15 mouse cellular contexts compared by ENCODE assay signal in the genomic region with DNA sequence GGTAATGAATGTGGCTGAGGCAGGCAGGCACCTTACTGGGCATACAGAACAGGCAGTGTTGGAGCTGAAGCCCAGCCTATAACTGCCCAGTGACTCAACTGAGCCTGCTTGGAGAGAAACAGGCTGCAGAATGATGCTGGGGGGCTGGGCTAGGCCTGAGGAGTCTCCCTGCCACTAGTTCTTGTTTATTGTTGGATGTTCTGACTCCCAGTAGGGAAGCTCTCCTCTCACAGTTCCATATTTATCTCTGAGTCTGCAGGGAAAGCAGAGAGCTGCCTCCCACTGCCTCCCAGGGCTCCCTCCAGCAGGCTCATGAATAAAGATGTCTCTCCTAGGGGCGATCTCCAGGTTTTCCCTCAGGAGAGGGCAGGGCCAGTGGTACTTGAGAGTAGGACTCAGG.
DNase-seq lines count a peak whose midpoint lies in the region; ATAC-seq lines count a peak whose summit lies in the region.
"Had no signal": no experiment of that assay in that cellular context is flagged by ENCODE, and none has a peak within 500 bp of the region (broad histone marks: within the 10 kb centered on the region; RNA-seq: fewer than 3 reads in every experiment).

No protein-coding gene starts in this region.

- no peak overlapping the region for H3K4me3 ChIP-seq in embryonic facial prominence, embryonic 15.5 days (replicated peaks)
- no peak overlapping the region for H3K4me3 ChIP-seq in embryonic facial prominence, embryonic 10.5 days
- no peak overlapping the region for H3K4me3 ChIP-seq in midbrain, embryonic 15.5 days
- no peak overlapping the region for H3K4me3 ChIP-seq in midbrain, embryonic 11.5 days (ENCODE audit: low read depth, low read length)
- H3K4me3 ChIP-seq: liver, embryonic 12.5 days had no signal

- intact Hi-C loops in left cerebral cortex, postnatal 14 days (cut with DNase I), result loop anchor here (10.0 kb wide), 1 partner anchor 796 kb away; no protein-coding TSS in a partner anchor

- WGBS in embryonic facial prominence, embryonic 15.5 days, result 15% methylated on average over 1 of the region's 1 CpGs
- WGBS in embryonic facial prominence, embryonic 10.5 days, result 13% methylated on average over 1 of the region's 1 CpGs
- 8% methylated on average over 1 of the region's 1 CpGs for WGBS in midbrain, embryonic 15.5 days
- WGBS in midbrain, embryonic 11.5 days, result 0% methylated on average over 1 of the region's 1 CpGs

- no peak for DNase-seq in embryonic facial prominence, embryonic 10.5 days (ENCODE audit: low spot score)
- DNase-seq in midbrain, embryonic 11.5 days (ENCODE audit: low spot score, missing footprints), result no peak
- DNase-seq in left cerebral cortex, postnatal 14 days (ENCODE audit: low spot score in 2 of 2), result peak; percentile 69 to 76
- DNase-seq in gastrocnemius, adult 18-20 months (ENCODE audit: low spot score), result no peak
- no peak for DNase-seq in cerebellum, adult 18-20 months
- no peak for DNase-seq in adrenal gland, adult (ENCODE audit: inconsistent age in 2 of 2, low spot score in 1 of 2)
- DNase-seq: adrenal gland, postnatal 25 days; heart, postnatal 36 days; kidney, postnatal 4 days had no signal

- H3K9ac ChIP-seq in embryonic facial prominence, embryonic 15.5 days, result no peak overlapping the region
- H3K9ac ChIP-seq in midbrain, embryonic 15.5 days, result no peak overlapping the region
- H3K9ac ChIP-seq in midbrain, embryonic 11.5 days (ENCODE audit: low read length), result no peak overlapping the region
- H3K9ac ChIP-seq: liver, embryonic 12.5 days had no signal

- H3K27me3 ChIP-seq in embryonic facial prominence, embryonic 15.5 days, result no peaks in the 10 kb centered on the region
- no peaks in the 10 kb centered on the region for H3K27me3 ChIP-seq in embryonic facial prominence, embryonic 10.5 days (replicated peaks; ENCODE audit: low read depth, poor library complexity, severe bottlenecking)
- no peaks in the 10 kb centered on the region for H3K27me3 ChIP-seq in midbrain, embryonic 15.5 days (replicated peaks)
- no peaks in the 10 kb centered on the region for H3K27me3 ChIP-seq in midbrain, embryonic 11.5 days (ENCODE audit: control insufficient read depth, insufficient read depth, low read length)
- H3K27me3 ChIP-seq: liver, embryonic 12.5 days had no signal

- H3K36me3 ChIP-seq in embryonic facial prominence, embryonic 15.5 days, result no peaks in the 10 kb centered on the region
- no peaks in the 10 kb centered on the region for H3K36me3 ChIP-seq in embryonic facial prominence, embryonic 10.5 days (replicated peaks)
- H3K36me3 ChIP-seq in midbrain, embryonic 15.5 days (replicated peaks), result no peaks in the 10 kb centered on the region
- H3K36me3 ChIP-seq in midbrain, embryonic 11.5 days (ENCODE audit: control insufficient read depth, insufficient read depth, low read length), result no peaks in the 10 kb centered on the region
- H3K36me3 ChIP-seq: liver, embryonic 12.5 days had no signal

- no peaks in the 10 kb centered on the region for H3K4me1 ChIP-seq in embryonic facial prominence, embryonic 15.5 days
- no peaks in the 10 kb centered on the region for H3K4me1 ChIP-seq in embryonic facial prominence, embryonic 10.5 days
- 0 out of 2 replicates have a peak, but pooled peaks cover 3% of the 10 kb centered on the region for H3K4me1 ChIP-seq in midbrain, embryonic 15.5 days
- no peaks in the 10 kb centered on the region for H3K4me1 ChIP-seq in midbrain, embryonic 11.5 days (ENCODE audit: control insufficient read depth, insufficient read depth, low read length)
- H3K4me1 ChIP-seq: liver, embryonic 12.5 days had no signal

- H3K9me3 ChIP-seq in embryonic facial prominence, embryonic 15.5 days (replicated peaks), result no peaks in the 10 kb centered on the region
- H3K9me3 ChIP-seq in embryonic facial prominence, embryonic 10.5 days, result no peaks in the 10 kb centered on the region
- no peaks in the 10 kb centered on the region for H3K9me3 ChIP-seq in midbrain, embryonic 15.5 days
- H3K9me3 ChIP-seq in midbrain, embryonic 11.5 days (ENCODE audit: control insufficient read depth, low read length), result no peaks in the 10 kb centered on the region
- H3K9me3 ChIP-seq: liver, embryonic 12.5 days had no signal

- H3K4me2 ChIP-seq in embryonic facial prominence, embryonic 15.5 days (replicated peaks), result no peak overlapping the region
- H3K4me2 ChIP-seq in midbrain, embryonic 15.5 days, result no peak overlapping the region
- no peak overlapping the region for H3K4me2 ChIP-seq in midbrain, embryonic 11.5 days
- H3K4me2 ChIP-seq: liver, embryonic 12.5 days had no signal

- H3K27ac ChIP-seq in embryonic facial prominence, embryonic 15.5 days (replicated peaks), result no peak overlapping the region
- H3K27ac ChIP-seq in embryonic facial prominence, embryonic 10.5 days (replicated peaks), result no peak overlapping the region
- H3K27ac ChIP-seq in midbrain, embryonic 15.5 days, result no peak overlapping the region
- no peak overlapping the region for H3K27ac ChIP-seq in midbrain, embryonic 11.5 days (ENCODE audit: low read depth, low read length)
- H3K27ac ChIP-seq: liver, embryonic 12.5 days had no signal

- ATAC-seq in embryonic facial prominence, embryonic 15.5 days (ENCODE audit: insufficient number of reproducible peaks, low FRiP score, low TSS enrichment, low read depth), result 0 out of 2 replicates have a peak, but pooled peaks have one; percentile 19
- 0 out of 2 replicates have a peak, but pooled peaks have one; percentile 25 for ATAC-seq in midbrain, embryonic 15.5 days (replicated peaks)
- no peak; the same call in 1 of the 2 replicates for ATAC-seq in midbrain, embryonic 11.5 days (ENCODE audit: low FRiP score)
- ATAC-seq: intestine, embryonic 16.5 days; liver, embryonic 12.5 days; lung, postnatal 0 days; midbrain, embryonic 16.5 days had no signal

Comparison
In these comparisons a context has a peak if more than half of its experiments do, and no peak if none do; other contexts are left out.
1. DNase-seq: peak in left cerebral cortex, postnatal 14 days (2 of 2); none in embryonic facial prominence, embryonic 10.5 days (single experiment), midbrain, embryonic 11.5 days (single experiment), gastrocnemius, adult 18-20 months (single experiment), cerebellum, adult 18-20 months (0 of 2) and adrenal gland, adult (0 of 2).